Mouse (Mus musculus) C2C12 (cell line): Measurements from ENCODE around the gene Mitd1.

Source experiments
- CEBPB ChIP-seq: IDR thresholded peaks from one replicate; pipeline ENCODE4 v1.6.1; 2011; ENCODE audit warnings: low read depth, mild to moderate bottlenecking, control low read depth, moderate library complexity
- CTCF ChIP-seq: IDR thresholded peaks from one replicate; pipeline ENCODE4 v1.5.1; 2011; ENCODE audit not compliant: control insufficient read depth, insufficient read depth, insufficient read length
- MYOD1 ChIP-seq: IDR thresholded peaks from one replicate; pipeline ENCODE4 v1.6.1; 2011; ENCODE audit warnings: low read depth; ENCODE audit not compliant: control insufficient read depth, insufficient read length
- MYOG ChIP-seq: IDR thresholded peaks from one replicate; pipeline ENCODE4 v1.6.1; 2011; ENCODE audit not compliant: control insufficient read depth, insufficient read length; ENCODE audit errors: extremely low read depth

DNA sequence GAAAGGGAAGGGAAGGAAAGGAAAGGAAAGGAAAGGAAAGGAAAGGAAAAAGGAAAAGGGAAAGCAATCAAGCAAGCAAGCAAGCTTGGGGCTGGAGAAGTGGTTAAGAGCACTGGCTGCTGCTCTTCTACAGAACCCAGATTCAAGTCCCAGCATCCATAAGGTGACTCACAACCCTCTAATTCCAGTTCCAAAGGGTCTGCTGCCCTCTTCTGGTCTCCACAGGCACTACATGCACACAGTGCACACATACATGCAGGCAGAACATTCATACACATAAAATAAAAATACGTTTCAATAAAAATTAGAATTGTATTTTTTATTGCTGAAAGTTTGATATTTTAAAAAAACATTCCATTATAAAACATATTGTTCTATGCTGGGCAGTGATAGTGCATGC lies 23.2 kb downstream of the Mitd1 start:
- TF ChIP-seq CTCF (peak; percentile 50), MYOG (no peak), MYOD1 (no peak), CEBPB (no peak)
